9 mouse cellular contexts compared by ENCODE assay signal in the genomic region with DNA sequence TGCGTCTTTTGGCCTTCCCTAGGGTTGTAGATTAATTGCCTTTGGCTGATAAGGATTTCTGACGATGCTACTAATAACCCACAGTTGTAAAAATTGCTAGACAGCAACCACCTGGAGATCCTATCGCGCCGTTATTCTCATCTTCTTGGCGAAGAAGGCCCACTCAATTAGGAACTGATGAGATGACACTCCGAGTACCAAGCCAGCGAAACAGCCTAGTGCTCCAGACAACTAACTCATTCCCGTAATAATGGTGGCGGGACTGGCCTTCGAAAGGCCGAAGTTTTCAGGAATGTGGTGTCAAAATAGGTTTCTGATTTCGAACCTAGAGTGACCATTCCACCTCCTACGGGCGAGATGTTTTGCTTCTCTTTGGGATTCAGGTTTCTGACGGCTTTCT. TPM values are rescaled to one million over a fixed set of nuclear protein-coding genes. Genes with fewer than 3 reads are reported as not detected.
DNase-seq lines count a peak whose midpoint lies in the region; ATAC-seq and TF ChIP-seq lines count a peak whose summit lies in the region.
"Had no signal": no experiment of that assay in that cellular context is flagged by ENCODE, and none has a peak within 500 bp of the region (broad histone marks: within the 10 kb centered on the region; RNA-seq: fewer than 3 reads in every experiment).

No protein-coding gene starts in this region.

- no peak for TF ChIP-seq EP300 in heart, adult 2 months (IDR thresholded peaks at IDR 0.05; ENCODE audit: insufficient read depth, low read depth, low read length)

- intact Hi-C loops in heart, adult 2 months (cut with DNase I) = loop anchor here (5.0 to 10.0 kb wide), 2 partner anchors 107 to 209 kb away; no protein-coding TSS in a partner anchor
- intact Hi-C loops in heart, postnatal 14 days (cut with DNase I) = loop anchor here (5.0 kb wide), 2 partner anchors 129 to 191 kb away; no protein-coding TSS in a partner anchor

- TF ChIP-seq CTCF in heart, adult 2 months (IDR thresholded peaks at IDR 0.05) = no peak

- TF ChIP-seq POLR2A in heart, adult 2 months (IDR thresholded peaks at IDR 0.05; ENCODE audit: insufficient read depth, low read depth, low read length) = no peak

- no peak for ATAC-seq in hindbrain, embryonic 11.5 days (ENCODE audit: low FRiP score)
- no peak for ATAC-seq in midbrain, embryonic 11.5 days (ENCODE audit: low FRiP score)

- DNase-seq in heart, adult 2 months = no peak
- no peak for DNase-seq in heart, postnatal 14 days
- peak; percentile 24 for DNase-seq in R1 (ENCODE audit: low read depth, low spot score)
- peak; percentile 55 for DNase-seq in hindbrain, embryonic 11.5 days (ENCODE audit: low spot score)
- peak; percentile 96 for DNase-seq in midbrain, embryonic 11.5 days (ENCODE audit: low spot score, missing footprints)
- no peak for DNase-seq in urinary bladder, postnatal 4 days (ENCODE audit: low spot score in 2 of 2)
- DNase-seq in adrenal gland, postnatal 14 days = no peak
- no peak for DNase-seq in cerebellum, adult 18-20 months
- DNase-seq: thymus, adult 2 months had no signal

- peak overlapping the region; percentile 22; the same call in 1 of the 2 replicates for H3K9ac ChIP-seq in heart, adult 2 months (ENCODE audit: low read depth, low read length)
- peak overlapping the region; percentile 93 for H3K9ac ChIP-seq in hindbrain, embryonic 11.5 days (ENCODE audit: low read depth, low read length)
- peak overlapping the region; percentile 91 for H3K9ac ChIP-seq in midbrain, embryonic 11.5 days (ENCODE audit: low read length)

- 53% methylated on average over 16 of the region's 16 CpGs for WGBS in heart, adult 2 months
- under 1% methylated on average over 16 of the region's 16 CpGs for WGBS in hindbrain, embryonic 11.5 days
- WGBS in midbrain, embryonic 11.5 days = under 1% methylated on average over 16 of the region's 16 CpGs

- H3K27me3 ChIP-seq in heart, adult 2 months (ENCODE audit: control insufficient read depth, insufficient read depth, low read length) = no peaks in the 10 kb centered on the region; the same call in 1 of the 2 replicates
- H3K27me3 ChIP-seq in hindbrain, embryonic 11.5 days (ENCODE audit: control insufficient read depth, insufficient read depth, low read length) = no peaks in the 10 kb centered on the region
- H3K27me3 ChIP-seq in midbrain, embryonic 11.5 days (ENCODE audit: control insufficient read depth, insufficient read depth, low read length) = no peaks in the 10 kb centered on the region

- no peaks in the 10 kb centered on the region for H3K36me3 ChIP-seq in heart, adult 2 months (ENCODE audit: control insufficient read depth, insufficient read depth, low read length)
- H3K36me3 ChIP-seq in hindbrain, embryonic 11.5 days (ENCODE audit: control insufficient read depth, insufficient read depth, low read length) = no peaks in the 10 kb centered on the region
- H3K36me3 ChIP-seq in midbrain, embryonic 11.5 days (ENCODE audit: control insufficient read depth, insufficient read depth, low read length) = no peaks in the 10 kb centered on the region

- H3K79me2 ChIP-seq in heart, adult 2 months (replicated peaks; ENCODE audit: control insufficient read depth, insufficient read depth, low read length) = no peaks in the 10 kb centered on the region

- peaks cover 2% of the 10 kb centered on the region; the same call in 1 of the 2 replicates for H3K4me1 ChIP-seq in heart, adult 2 months (ENCODE audit: control insufficient read depth, insufficient read depth, low read length)
- peaks cover 2% of the 10 kb centered on the region; the same call in 1 of the 2 replicates for H3K4me1 ChIP-seq in hindbrain, embryonic 11.5 days (replicated peaks; ENCODE audit: control insufficient read depth, insufficient read depth, low read length)
- H3K4me1 ChIP-seq in midbrain, embryonic 11.5 days (ENCODE audit: control insufficient read depth, insufficient read depth, low read length) = peaks cover 39% of the 10 kb centered on the region

- peak overlapping the region; percentile 79 for H3K4me2 ChIP-seq in hindbrain, embryonic 11.5 days (replicated peaks; ENCODE audit: low read depth, low read length)
- peak overlapping the region; percentile 79 for H3K4me2 ChIP-seq in midbrain, embryonic 11.5 days

- H3K27ac ChIP-seq in heart, adult 2 months = no peak overlapping the region; the same call in 1 of the 2 replicates
- peak overlapping the region; percentile 94 for H3K27ac ChIP-seq in hindbrain, embryonic 11.5 days (ENCODE audit: low read depth, low read length)
- H3K27ac ChIP-seq in midbrain, embryonic 11.5 days (ENCODE audit: low read depth, low read length) = peak overlapping the region; percentile 85

- H3K9me3 ChIP-seq in hindbrain, embryonic 11.5 days (ENCODE audit: control insufficient read depth, low read length) = no peaks in the 10 kb centered on the region
- no peaks in the 10 kb centered on the region for H3K9me3 ChIP-seq in midbrain, embryonic 11.5 days (ENCODE audit: control insufficient read depth, low read length)

- H3K4me3 ChIP-seq in heart, adult 2 months = peak overlapping the region; percentile 75
- H3K4me3 ChIP-seq in hindbrain, embryonic 11.5 days (ENCODE audit: low read depth, low read length) = peak overlapping the region; percentile 59
- peak overlapping the region; percentile 63 for H3K4me3 ChIP-seq in midbrain, embryonic 11.5 days (ENCODE audit: low read depth, low read length)

RNA-seq across cellular contexts. Expression of a gene that starts 1.6 kb away (rescaled TPM):
- 1 to 10 TPM; 2.0 to 3.5 TPM for total RNA-seq in heart, adult 2 months (2021)
- 5.1 and 6.1 TPM in 2 replicates for polyA plus RNA-seq in heart, adult 2 months (2012; rRNA removed)
- total RNA-seq in heart, postnatal 14 days (2021) = 1 to 10 TPM; 4.0 to 5.5 TPM
- 23.4 and 26.0 TPM in 2 replicates for polyA plus RNA-seq in hindbrain, embryonic 11.5 days (2014; fragmentation: Nextera tagmentation; extraction: Ambion mirVana)
- 36.3 and 39.0 TPM in 2 replicates for polyA plus RNA-seq in midbrain, embryonic 11.5 days (2014; fragmentation: Nextera tagmentation; extraction: Ambion mirVana)
- total RNA-seq in adrenal gland, postnatal 14 days (2021) = 8.4 and 12.9 TPM in 2 replicates

Comparison
In these comparisons a context has a peak if more than half of its experiments do, and no peak if none do; other contexts are left out.
1. DNase-seq: peak in R1 (single experiment), hindbrain, embryonic 11.5 days (single experiment) and midbrain, embryonic 11.5 days (single experiment); none in heart, adult 2 months (0 of 2), heart, postnatal 14 days (0 of 2), urinary bladder, postnatal 4 days (0 of 2), adrenal gland, postnatal 14 days (single experiment) and cerebellum, adult 18-20 months (0 of 2).
2. H3K9ac ChIP-seq: peak in every context shown above with its lines; median percentile 93 in hindbrain, embryonic 11.5 days; 91 in midbrain, embryonic 11.5 days; 22 in heart, adult 2 months.
3. Peak in every context shown above with its lines, with median percentiles within 50 percentile points of each other: H3K4me3 ChIP-seq.